26 mouse cellular contexts compared by ENCODE assay signal in genomic region chr5:99383783-99384281, GRCm38 (mm10).
DNase-seq lines count a peak whose midpoint lies in the region; TF ChIP-seq lines count a peak whose summit lies in the region.
"Had no signal": no experiment of that assay in that cellular context is flagged by ENCODE, and none has a peak within 500 bp of the region (broad histone marks: within the 10 kb centered on the region; RNA-seq: fewer than 3 reads in every experiment).

No protein-coding gene starts in this region.

- TF ChIP-seq POLR2A in heart, adult 2 months (IDR thresholded peaks at IDR 0.05; ENCODE audit: insufficient read depth, low read depth, low read length) = no peak

- H3K9me3 ChIP-seq in heart, embryonic 10.5 days = no peaks in the 10 kb centered on the region
- H3K9me3 ChIP-seq: embryonic facial prominence, embryonic 15.5 days; heart, embryonic 12.5 days; hindbrain, embryonic 10.5 days; intestine, embryonic 15.5 days; megakaryocyte, embryonic 14.5 days; midbrain, embryonic 15.5 days; neural tube, embryonic 12.5 days had no signal

- DNase-seq in heart, embryonic 10.5 days (ENCODE audit: low spot score) = no peak
- DNase-seq in heart, adult 2 months = no peak
- DNase-seq in frontal cortex, adult 2 months (ENCODE audit: extremely low spot score in 1 of 2, low spot score in 1 of 2) = peak; percentile 80 to 87
- peak; percentile 69 to 86 for DNase-seq in left cerebral cortex, postnatal 14 days (ENCODE audit: low spot score in 2 of 2)
- peak; percentile 18 for DNase-seq in right cerebral cortex, postnatal 14 days
- no peak for DNase-seq in adrenal gland, postnatal 14 days
- no peak for DNase-seq in layer of hippocampus, adult 2 months (ENCODE audit: low spot score in 2 of 2)
- DNase-seq in spleen, adult 12 weeks (ENCODE audit: low spot score) = no peak
- DNase-seq: adrenal gland, postnatal 36 days; cerebellum, adult 11-12 months; cerebellum, postnatal 36 days; gastrocnemius, adult 2 months; heart, postnatal 10 days; kidney, adult 8-10 months; kidney, postnatal 10 days; layer of hippocampus, postnatal 36 days; lung, embryonic 14.5 days; thymus, adult 2 months had no signal

- intact Hi-C loops in heart, adult 2 months (cut with DNase I) = no loop called here
- intact Hi-C loops in left cerebral cortex, postnatal 14 days (cut with DNase I) = no loop called here

- peaks cover 63% of the 10 kb centered on the region for H3K4me1 ChIP-seq in heart, embryonic 10.5 days
- peaks cover 13% of the 10 kb centered on the region for H3K4me1 ChIP-seq in heart, adult 2 months (ENCODE audit: control insufficient read depth, insufficient read depth, low read length)

- H3K79me2 ChIP-seq in heart, adult 2 months (replicated peaks; ENCODE audit: control insufficient read depth, insufficient read depth, low read length) = no peaks in the 10 kb centered on the region

- no peak for TF ChIP-seq CTCF in heart, adult 2 months (IDR thresholded peaks at IDR 0.05)
- no peak for TF ChIP-seq CTCF in layer of hippocampus, adult 2 months (conservative IDR thresholded peaks at IDR 0.05)

- peak overlapping the region; percentile 36; the same call in 1 of the 2 replicates for H3K27ac ChIP-seq in heart, embryonic 10.5 days
- H3K27ac ChIP-seq in heart, adult 2 months = no peak overlapping the region
- H3K27ac ChIP-seq in layer of hippocampus, adult 2 months = no peak overlapping the region
- H3K27ac ChIP-seq: embryonic facial prominence, embryonic 15.5 days; gastrocnemius, adult 2 months; hindbrain, embryonic 10.5 days; intestine, embryonic 15.5 days; liver, embryonic 14.5 days; midbrain, embryonic 15.5 days; neural tube, embryonic 12.5 days had no signal

- no peaks in the 10 kb centered on the region for H3K36me3 ChIP-seq in heart, embryonic 10.5 days
- H3K36me3 ChIP-seq in heart, adult 2 months (ENCODE audit: control insufficient read depth, insufficient read depth, low read length) = no peaks in the 10 kb centered on the region
- H3K36me3 ChIP-seq: embryonic facial prominence, embryonic 15.5 days; heart, embryonic 12.5 days; hindbrain, embryonic 10.5 days; intestine, embryonic 15.5 days; midbrain, embryonic 15.5 days; neural tube, embryonic 12.5 days had no signal

- H3K27me3 ChIP-seq in heart, embryonic 10.5 days (ENCODE audit: insufficient read depth, poor library complexity, severe bottlenecking) = 0 out of 2 replicates have a peak, but pooled peaks cover 3% of the 10 kb centered on the region
- no peaks in the 10 kb centered on the region for H3K27me3 ChIP-seq in heart, adult 2 months (ENCODE audit: control insufficient read depth, insufficient read depth, low read length)
- H3K27me3 ChIP-seq: embryonic facial prominence, embryonic 15.5 days; heart, embryonic 12.5 days; intestine, embryonic 15.5 days had no signal

- 82% methylated on average over 13 of the region's 13 CpGs for WGBS in heart, embryonic 10.5 days
- WGBS in heart, adult 2 months = 78% methylated on average over 13 of the region's 13 CpGs

- no peak for TF ChIP-seq EP300 in heart, adult 2 months (IDR thresholded peaks at IDR 0.05; ENCODE audit: insufficient read depth, low read depth, low read length)

- H3K9ac ChIP-seq in heart, adult 2 months (ENCODE audit: low read depth, low read length) = no peak overlapping the region
- H3K9ac ChIP-seq: embryonic facial prominence, embryonic 15.5 days; heart, embryonic 12.5 days; intestine, embryonic 15.5 days; liver, embryonic 14.5 days; lung, embryonic 14.5 days; midbrain, embryonic 15.5 days; neural tube, embryonic 12.5 days had no signal

- H3K4me3 ChIP-seq in heart, embryonic 10.5 days = no peak overlapping the region
- no peak overlapping the region for H3K4me3 ChIP-seq in heart, adult 2 months
- H3K4me3 ChIP-seq in layer of hippocampus, adult 2 months = no peak overlapping the region
- H3K4me3 ChIP-seq: embryonic facial prominence, embryonic 15.5 days; gastrocnemius, adult 2 months; heart, embryonic 12.5 days; hindbrain, embryonic 10.5 days; intestine, embryonic 15.5 days; megakaryocyte, embryonic 14.5 days; midbrain, embryonic 15.5 days; neural tube, embryonic 12.5 days had no signal

Comparison
In these comparisons a context has a peak if more than half of its experiments do, and no peak if none do; other contexts are left out.
1. DNase-seq: peak in frontal cortex, adult 2 months (2 of 2), left cerebral cortex, postnatal 14 days (2 of 2) and right cerebral cortex, postnatal 14 days (single experiment); none in heart, embryonic 10.5 days (single experiment), heart, adult 2 months (0 of 2), adrenal gland, postnatal 14 days (single experiment), layer of hippocampus, adult 2 months (0 of 2) and spleen, adult 12 weeks (single experiment).